Mouse (Mus musculus): Measurements from ENCODE around the gene Plekhj1. TPM values are rescaled to one million over a fixed set of nuclear protein-coding genes. Genes with fewer than 3 reads are reported as not detected.

Gene Plekhj1
- total RNA-seq, 2 experiments from 2014 or later, result 30.7 to 32.4 TPM

GRCm38 (mm10) chr10:80805925-80806324, 7.5 kb upstream of the Plekhj1 start:
- DNase-seq, result peak; percentile 60 to 82

- no peak for DNase-seq
Measured at GRCm38 (mm10) chr10:80805322-80805721, 6.9 kb upstream of the Plekhj1 start.

- DNase-seq, result no peak
Measured at GRCm38 (mm10) chr10:80804916-80805315, 6.5 kb upstream of the Plekhj1 start, which contains the start of gene Amh. Gene Amh (plus strand): TSS chr10:80805243.

GRCm38 (mm10) chr10:80804340-80804739, 5.9 kb upstream of the Plekhj1 start:
- DNase-seq, result no peak

GRCm38 (mm10) chr10:80802996-80803395, 4.6 kb upstream of the Plekhj1 start:
- no peak for DNase-seq

GRCm38 (mm10) chr10:80802204-80802912, 3.9 kb upstream of the Plekhj1 start:
- no peak for DNase-seq

GRCm38 (mm10) chr10:80799070-80799566, 692 bp upstream of the Plekhj1 start:
- DNase-seq, result no peak

- peak in 1 of 2 experiments; percentile 49 for DNase-seq
Measured at GRCm38 (mm10) chr10:80797186-80798149, 958 bp downstream of the Plekhj1 start.

- no peak for DNase-seq
Measured at GRCm38 (mm10) chr10:80796307-80796848, 2.0 kb downstream of the Plekhj1 start.

GRCm38 (mm10) chr10:80794750-80795149, 3.7 kb downstream of the Plekhj1 start:
- peak in 1 of 2 experiments; percentile 4 for DNase-seq

GRCm38 (mm10) chr10:80793803-80794202, 4.6 kb downstream of the Plekhj1 start:
- no peak for DNase-seq

GRCm38 (mm10) chr10:80793033-80793784, 5.2 kb downstream of the Plekhj1 start:
- no peak for DNase-seq

- DNase-seq, result no peak
Measured at GRCm38 (mm10) chr10:80792175-80793032, 6.0 kb downstream of the Plekhj1 start.

GRCm38 (mm10) chr10:80791476-80792174, 6.8 kb downstream of the Plekhj1 start:
- peak in 1 of 2 experiments; percentile 48 for DNase-seq

- DNase-seq, result no peak
Measured at GRCm38 (mm10) chr10:80790761-80791404, 7.5 kb downstream of the Plekhj1 start.

- peak; percentile 60 to 82 for DNase-seq
Measured at GRCm38 (mm10) chr10:80787517-80787916, 10.9 kb downstream of the Plekhj1 start.

GRCm38 (mm10) chr10:80785963-80786362, 12.5 kb downstream of the Plekhj1 start:
- DNase-seq, result no peak

- peak; percentile 44 to 59 for DNase-seq
Measured at GRCm38 (mm10) chr10:80784871-80785270, 13.6 kb downstream of the Plekhj1 start.

GRCm38 (mm10) chr10:80784302-80784701, 14.1 kb downstream of the Plekhj1 start:
- no peak for DNase-seq

All from heart, adult 18-20 months (tissue).